Mouse (Mus musculus): ENCODE measurements around the gene Tmem159. TPM values are rescaled to one million over a fixed set of nuclear protein-coding genes. Genes with fewer than 3 reads are reported as not detected.
A peak's percentile ranks its signal among the peaks of the same experiment; 100 is the strongest.

The Tmem159 gene
- total RNA-seq, 2 experiments from 2014 or later, result 15.5 to 16.8 TPM

GRCm38 (mm10) chr7:120142743-120143142, 40.6 kb downstream of the Tmem159 start:
- DNase-seq, result no peak

- DNase-seq, result no peak
These were observed 43.0 kb downstream of the Tmem159 start, which contains the start of gene Zp2 for GRCm38 (mm10) chr7:120145191-120145590. Zp2 (minus strand) TSS chr7:120145291.

GRCm38 (mm10) chr7:120150257-120150656, 48.1 kb downstream of the Tmem159 start:
- no peak for DNase-seq

- no peak for DNase-seq
These were observed 48.7 kb downstream of the Tmem159 start for GRCm38 (mm10) chr7:120150898-120151297.

- no peak for DNase-seq
These were observed 54.8 kb downstream of the Tmem159 start for GRCm38 (mm10) chr7:120156841-120157409.

- DNase-seq, result no peak
These were observed 55.5 kb downstream of the Tmem159 start for GRCm38 (mm10) chr7:120157575-120158061.

- no peak for DNase-seq
These were observed 56.0 kb downstream of the Tmem159 start for GRCm38 (mm10) chr7:120158121-120158613.

GRCm38 (mm10) chr7:120163581-120164251, 61.6 kb downstream of the Tmem159 start:
- peak; percentile 10 for DNase-seq

Other genes starting within 250 kb of the Tmem159 start
- gene Lyrm1, start 206.5 kb upstream of the Tmem159 start, total RNA-seq (2021), result 1 to 10 TPM; 4.9 to 5.0 TPM
- 10 to 100 TPM; 13.9 to 15.9 TPM for gene Dcun1d3, start 206.1 kb upstream of the Tmem159 start, total RNA-seq (2021)
- under 1 TPM; 0.02 to 0.05 TPM for gene Dnah3, start 7.1 kb upstream of the Tmem159 start, total RNA-seq (2021)
- under 1 TPM; 0.11 to 0.36 TPM for gene Zp2, start 42.9 kb downstream of the Tmem159 start, total RNA-seq (2021)
- gene Anks4b, start 71.5 kb downstream of the Tmem159 start, total RNA-seq (2021), result under 1 TPM; 0.11 to 0.12 TPM
- gene Crym, start 99.8 kb downstream of the Tmem159 start, total RNA-seq (2021), result under 1 TPM; 0.45 to 0.63 TPM
- gene Abca14, start 101.6 kb downstream of the Tmem159 start, total RNA-seq (2021), result under 1 TPM in 1 of 2 experiments, not detected in 1; 0.20 TPM
- not detected for gene Abca15, start 226.3 kb downstream of the Tmem159 start, total RNA-seq (2021)